Mouse (Mus musculus): ENCODE results near the gene Pdzk1ip1. TPM values are rescaled to one million over a fixed set of nuclear protein-coding genes. Genes with fewer than 3 reads are reported as not detected.

The Pdzk1ip1 gene
- polyA plus RNA-seq, 1 experiment from 2014 or later: 3.7 TPM

- under 1% methylated on average over 20 of the region's 20 CpGs for WGBS
- Histone ChIP-seq H3K9ac (0 out of 2 replicates have a peak overlapping the region, but pooled peaks have one; percentile 5), H3K36me3 (no peaks in the 10 kb centered on the region), H3K27me3 (peaks cover 73% of the 10 kb centered on the region), H3K4me3 (peak overlapping the region; percentile 32), H3K4me1 (replicated peaks) (peaks cover 18% of the 10 kb centered on the region), H3K9me3 (no peaks in the 10 kb centered on the region), H3K27ac (replicated peaks) (peak overlapping the region; percentile 78), H3K4me2 (peak overlapping the region; percentile 29; the same call in 1 of the 2 replicates)
- no peak for ATAC-seq (ENCODE audit: low FRiP score, low read depth)
Measured at GRCm38 (mm10) chr4:115058317-115058761, 30.2 kb upstream of the Pdzk1ip1 start.

GRCm38 (mm10) chr4:115058871-115059590, 29.5 kb upstream of the Pdzk1ip1 start:
- Histone ChIP-seq H3K4me1 (replicated peaks) (peaks cover 25% of the 10 kb centered on the region), H3K36me3 (no peaks in the 10 kb centered on the region), H3K4me3 (peak overlapping the region; percentile 32), H3K27ac (replicated peaks) (peak overlapping the region; percentile 78), H3K9me3 (no peaks in the 10 kb centered on the region), H3K27me3 (peaks cover 73% of the 10 kb centered on the region), H3K4me2 (peak overlapping the region; percentile 29), H3K9ac (no peak overlapping the region)
- WGBS: 1% methylated on average over 23 of the region's 23 CpGs
- ATAC-seq (ENCODE audit: low FRiP score, low read depth): no peak

GRCm38 (mm10) chr4:115059871-115060270, 28.6 kb upstream of the Pdzk1ip1 start:
- Histone ChIP-seq H3K4me2 (peak overlapping the region; percentile 29; the same call in 1 of the 2 replicates), H3K36me3 (no peaks in the 10 kb centered on the region), H3K9ac (no peak overlapping the region), H3K9me3 (no peaks in the 10 kb centered on the region), H3K4me1 (replicated peaks) (peaks cover 27% of the 10 kb centered on the region), H3K27me3 (peaks cover 73% of the 10 kb centered on the region), H3K4me3 (peak overlapping the region; percentile 32), H3K27ac (replicated peaks) (0 out of 2 replicates have a peak overlapping the region, but pooled peaks have one; percentile 5)
- ATAC-seq (ENCODE audit: low FRiP score, low read depth): no peak
- WGBS: 6% methylated on average over 12 of the region's 12 CpGs

- no peak overlapping the region for H3K27ac ChIP-seq (replicated peaks)
- H3K36me3 ChIP-seq: no peaks in the 10 kb centered on the region
- H3K27me3 ChIP-seq: peaks cover 73% of the 10 kb centered on the region
- H3K9ac ChIP-seq: no peak overlapping the region
- H3K4me3 ChIP-seq: peak overlapping the region; percentile 32
- 14% methylated on average over 3 of the region's 3 CpGs for WGBS
- H3K4me1 ChIP-seq (replicated peaks): peaks cover 27% of the 10 kb centered on the region
- peak overlapping the region; percentile 8; the same call in 1 of the 2 replicates for H3K4me2 ChIP-seq
- ATAC-seq (ENCODE audit: low FRiP score, low read depth): no peak
- no peaks in the 10 kb centered on the region for H3K9me3 ChIP-seq
Measured at GRCm38 (mm10) chr4:115060753-115061152, 27.8 kb upstream of the Pdzk1ip1 start.

GRCm38 (mm10) chr4:115062540-115062874, 26.0 kb upstream of the Pdzk1ip1 start:
- ATAC-seq (ENCODE audit: low FRiP score, low read depth): no peak
- Histone ChIP-seq H3K36me3 (no peaks in the 10 kb centered on the region), H3K4me1 (replicated peaks) (peaks cover 19% of the 10 kb centered on the region), H3K27me3 (peaks cover 79% of the 10 kb centered on the region), H3K27ac (replicated peaks) (no peak overlapping the region), H3K4me2 (peak overlapping the region; percentile 96), H3K9me3 (no peaks in the 10 kb centered on the region), H3K9ac (peak overlapping the region; percentile 49; the same call in 1 of the 2 replicates), H3K4me3 (peak overlapping the region; percentile 46)
- 4% methylated on average over 9 of the region's 9 CpGs for WGBS

GRCm38 (mm10) chr4:115062875-115063517, 25.5 kb upstream of the Pdzk1ip1 start:
- peak; percentile 80 for ATAC-seq (ENCODE audit: low FRiP score, low read depth)
- Histone ChIP-seq H3K36me3 (no peaks in the 10 kb centered on the region), H3K4me2 (peak overlapping the region; percentile 96), H3K4me3 (peak overlapping the region; percentile 46), H3K4me1 (replicated peaks) (peaks cover 19% of the 10 kb centered on the region), H3K27ac (replicated peaks) (no peak overlapping the region), H3K27me3 (peaks cover 74% of the 10 kb centered on the region), H3K9me3 (no peaks in the 10 kb centered on the region), H3K9ac (peak overlapping the region; percentile 49)
- WGBS: under 1% methylated on average over 55 of the region's 58 CpGs

- H3K4me2 ChIP-seq: peak overlapping the region; percentile 96
- WGBS: under 1% methylated on average over 31 of the region's 31 CpGs
- H3K27me3 ChIP-seq: peaks cover 78% of the 10 kb centered on the region
- no peaks in the 10 kb centered on the region for H3K9me3 ChIP-seq
- H3K36me3 ChIP-seq: no peaks in the 10 kb centered on the region
- no peak overlapping the region for H3K27ac ChIP-seq (replicated peaks)
- peaks cover 19% of the 10 kb centered on the region for H3K4me1 ChIP-seq (replicated peaks)
- ATAC-seq (ENCODE audit: low FRiP score, low read depth): peak; percentile 20
- peak overlapping the region; percentile 49 for H3K9ac ChIP-seq
- H3K4me3 ChIP-seq: peak overlapping the region; percentile 46
Measured at GRCm38 (mm10) chr4:115063518-115064239, 24.8 kb upstream of the Pdzk1ip1 start.

GRCm38 (mm10) chr4:115071668-115072067, 16.8 kb upstream of the Pdzk1ip1 start:
- no peak overlapping the region for H3K4me2 ChIP-seq
- no peaks in the 10 kb centered on the region for H3K9me3 ChIP-seq
- H3K36me3 ChIP-seq: no peaks in the 10 kb centered on the region
- H3K27me3 ChIP-seq: peaks cover 8% of the 10 kb centered on the region
- no peak overlapping the region for H3K9ac ChIP-seq
- no peaks in the 10 kb centered on the region for H3K4me1 ChIP-seq (replicated peaks)
- WGBS: 44% methylated on average over 1 of the region's 1 CpGs
- no peak for ATAC-seq (ENCODE audit: low FRiP score, low read depth)
- no peak overlapping the region for H3K27ac ChIP-seq (replicated peaks)
- H3K4me3 ChIP-seq: no peak overlapping the region

- Histone ChIP-seq H3K4me3 (no peak overlapping the region), H3K4me2 (no peak overlapping the region), H3K27me3 (no peaks in the 10 kb centered on the region), H3K4me1 (replicated peaks) (peaks cover 12% of the 10 kb centered on the region), H3K36me3 (no peaks in the 10 kb centered on the region), H3K9ac (no peak overlapping the region), H3K9me3 (no peaks in the 10 kb centered on the region), H3K27ac (replicated peaks) (no peak overlapping the region)
- no peak for ATAC-seq (ENCODE audit: low FRiP score, low read depth)
- WGBS: 93% methylated on average over 1 of the region's 1 CpGs
Measured at GRCm38 (mm10) chr4:115074789-115075188, 13.7 kb upstream of the Pdzk1ip1 start.

- ATAC-seq (ENCODE audit: low FRiP score, low read depth): no peak
- Histone ChIP-seq H3K9ac (no peak overlapping the region), H3K27me3 (no peaks in the 10 kb centered on the region), H3K4me2 (no peak overlapping the region), H3K4me3 (no peak overlapping the region), H3K36me3 (no peaks in the 10 kb centered on the region), H3K9me3 (no peaks in the 10 kb centered on the region), H3K27ac (replicated peaks) (no peak overlapping the region), H3K4me1 (replicated peaks) (peaks cover 17% of the 10 kb centered on the region)
- 54% methylated on average over 3 of the region's 3 CpGs for WGBS
Measured at GRCm38 (mm10) chr4:115075204-115075915, 13.1 kb upstream of the Pdzk1ip1 start.

Measured in hindbrain, embryonic 15.5 days (tissue).